Mouse (Mus musculus) heart, postnatal 14 days (tissue): ENCODE data around the gene Spata46. TPM values are rescaled to one million over a fixed set of nuclear protein-coding genes. Genes with fewer than 3 reads are reported as not detected.

Experiments used
- DNase-seq, 2 experiments: peaks; one replicate each; pipeline ENCODE4 v3.0.0; 2021 to 2022
- intact Hi-C: fragments of 180-260 bp; cut with DNase I; formaldehyde crosslinking; loops from one replicate; pipeline ENCODE4 v1.15.1; 2025
- total RNA-seq, 2 experiments: library from RNA; stranded (reverse); gene quantifications; 2 replicates each; pipeline ENCODE4 v1.2.3; 2021

Gene Spata46
- total RNA-seq, 2 experiments from 2014 or later, result not detected

- intact Hi-C loops, result no loop called here
- DNase-seq, result no peak
Observed at GRCm38 (mm10) chr1:170332775-170333174, 24.2 kb downstream of the Spata46 start.

- intact Hi-C loops, result no loop called here
- no peak for DNase-seq
Observed at GRCm38 (mm10) chr1:170339943-170340342, 31.3 kb downstream of the Spata46 start.

GRCm38 (mm10) chr1:170343081-170343480 lies 34.5 kb downstream of the Spata46 start:
- intact Hi-C loops, result no loop called here
- DNase-seq, result no peak

- no peak for DNase-seq
- intact Hi-C loops, result no loop called here
Observed at GRCm38 (mm10) chr1:170343906-170344305, 35.3 kb downstream of the Spata46 start.

- intact Hi-C loops, result no loop called here
- peak in 1 of 2 experiments; percentile 3 for DNase-seq
Observed at GRCm38 (mm10) chr1:170346266-170346665, 37.7 kb downstream of the Spata46 start.

GRCm38 (mm10) chr1:170351080-170351479 lies 42.5 kb downstream of the Spata46 start:
- no peak for DNase-seq
- intact Hi-C loops, result no loop called here

- DNase-seq, result no peak
- intact Hi-C loops, result no loop called here
Observed at GRCm38 (mm10) chr1:170353335-170353734, 44.7 kb downstream of the Spata46 start.

- DNase-seq, result no peak
- intact Hi-C loops, result no loop called here
Observed at GRCm38 (mm10) chr1:170360183-170360915, 51.7 kb downstream of the Spata46 start.

Other genes with a start within 250 kb of the Spata46 start
- gene Ddr2, start 198.0 kb upstream of the Spata46 start, total RNA-seq, result 10 to 100 TPM; 25.3 to 26.8 TPM
- 10 to 100 TPM; 49.1 to 55.4 TPM for gene Uap1, start 133.8 kb upstream of the Spata46 start, total RNA-seq
- gene Uhmk1, start 93.4 kb upstream of the Spata46 start, total RNA-seq, result 10 to 100 TPM; 19.9 to 23.2 TPM
- not detected for gene Sh2d1b2, start 76.1 kb upstream of the Spata46 start, total RNA-seq
- gene Sh2d1b1, start 31.5 kb upstream of the Spata46 start, total RNA-seq, result under 1 TPM in 1 of 2 experiments, not detected in 1; 0.10 TPM
- 1 to 10 TPM; 8.2 to 8.6 TPM for gene Gm7694, start 2.5 kb upstream of the Spata46 start, total RNA-seq